Mouse (Mus musculus) ovary, postnatal 10 days (tissue): ENCODE results near the gene Kctd7.

Source experiments
- DNase-seq: peaks from one replicate; pipeline ENCODE4 v3.0.0; 2022; ENCODE audit warnings: low spot score

Gene Kctd7

GRCm38 (mm10) chr5:130192356-130192944, 47.8 kb downstream of the Kctd7 start:
- no peak for DNase-seq

- no peak for DNase-seq
These were observed 49.1 kb downstream of the Kctd7 start for GRCm38 (mm10) chr5:130193760-130194159.

GRCm38 (mm10) chr5:130196307-130196706, 51.6 kb downstream of the Kctd7 start:
- no peak for DNase-seq

- no peak for DNase-seq
These were observed 52.8 kb downstream of the Kctd7 start for GRCm38 (mm10) chr5:130197454-130197853.

- DNase-seq, result no peak
These were observed 53.3 kb downstream of the Kctd7 start for GRCm38 (mm10) chr5:130197981-130198380.

GRCm38 (mm10) chr5:130200233-130201029, 55.8 kb downstream of the Kctd7 start:
- no peak for DNase-seq

- no peak for DNase-seq
These were observed 59.3 kb downstream of the Kctd7 start for GRCm38 (mm10) chr5:130203948-130204347.

GRCm38 (mm10) chr5:130204560-130204959, 59.9 kb downstream of the Kctd7 start:
- no peak for DNase-seq
